Mouse (Mus musculus): ENCODE measurements at regions not wholly inside any gene's neighbourhood (a gene's known extent, or its start where the extent isn't known, plus 50 kb on each side); places are given as distances from the start of the nearest gene placed in this dataset.

- Histone ChIP-seq H3K27me3 (ENCODE audit: control insufficient read depth, insufficient read depth, low read length) (no peaks in the 10 kb centered on the region), H3K4me3 (no peak overlapping the region), H3K79me2 (replicated peaks; ENCODE audit: control insufficient read depth, insufficient read depth, low read length) (no peaks in the 10 kb centered on the region), H3K36me3 (ENCODE audit: control insufficient read depth, insufficient read depth, low read length) (no peaks in the 10 kb centered on the region), H3K4me1 (ENCODE audit: control insufficient read depth, insufficient read depth, low read length) (no peaks in the 10 kb centered on the region), H3K27ac (no peak overlapping the region), H3K9ac (ENCODE audit: low read depth, low read length) (no peak overlapping the region)
- WGBS: 85% methylated on average over 12 of the region's 12 CpGs
- no peak for DNase-seq
- intact Hi-C loops (cut with DNase I): no loop called here
- TF ChIP-seq EP300 (IDR thresholded peaks at IDR 0.05; ENCODE audit: insufficient read depth, low read depth, low read length) (no peak), POLR2A (IDR thresholded peaks at IDR 0.05; ENCODE audit: insufficient read depth, low read depth, low read length) (no peak), CTCF (IDR thresholded peaks at IDR 0.05) (no peak)
Observed at GRCm38 (mm10) chr10:17632959-17633674, 89.9 kb upstream of the Cited2 start.

- WGBS: 79% methylated on average over 5 of the region's 5 CpGs
Observed at GRCm38 (mm10) chr10:17645363-17645762, 77.7 kb upstream of the Cited2 start.

DNA sequence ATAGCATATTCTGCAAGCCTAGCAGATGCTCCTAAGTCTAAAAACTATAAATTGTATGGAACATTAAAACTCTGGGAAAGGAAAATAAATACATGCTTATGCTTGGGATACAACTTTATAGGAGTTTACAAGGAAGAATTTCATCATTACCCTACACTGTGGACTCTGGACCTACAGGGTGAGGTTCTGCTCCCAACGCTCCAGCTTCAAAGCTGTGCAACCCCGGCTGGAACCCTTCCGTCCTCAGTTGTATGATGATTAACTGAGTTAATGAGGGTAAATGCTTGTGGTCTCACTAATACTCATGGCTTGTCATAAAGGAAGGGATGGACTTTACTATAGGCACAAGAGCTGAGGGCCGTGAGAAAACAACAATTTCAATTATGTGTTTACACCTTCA, 76.6 kb upstream of the Cited2 start:
- Histone ChIP-seq H3K4me3 (no peak overlapping the region), H3K9ac (ENCODE audit: low read depth, low read length) (no peak overlapping the region), H3K4me1 (ENCODE audit: control insufficient read depth, insufficient read depth, low read length) (no peaks in the 10 kb centered on the region), H3K27ac (no peak overlapping the region), H3K36me3 (ENCODE audit: control insufficient read depth, insufficient read depth, low read length) (no peaks in the 10 kb centered on the region), H3K79me2 (replicated peaks; ENCODE audit: control insufficient read depth, insufficient read depth, low read length) (no peaks in the 10 kb centered on the region), H3K27me3 (ENCODE audit: control insufficient read depth, insufficient read depth, low read length) (no peaks in the 10 kb centered on the region)
- intact Hi-C loops (cut with DNase I): no loop called here
- DNase-seq: no peak
- 94% methylated on average over 4 of the region's 4 CpGs for WGBS
- TF ChIP-seq POLR2A (IDR thresholded peaks at IDR 0.05; ENCODE audit: insufficient read depth, low read depth, low read length): no peak
- TF ChIP-seq EP300 (IDR thresholded peaks at IDR 0.05; ENCODE audit: insufficient read depth, low read depth, low read length): no peak
- TF ChIP-seq CTCF (IDR thresholded peaks at IDR 0.05): no peak

More at GRCm38 (mm10) chr10:17645363-17645762, 77.7 kb upstream of the Cited2 start:
- intact Hi-C loops (cut with DNase I): no loop called here
- Histone ChIP-seq H3K4me3 (no peak overlapping the region), H3K27me3 (ENCODE audit: control insufficient read depth, insufficient read depth, low read length) (no peaks in the 10 kb centered on the region), H3K36me3 (ENCODE audit: control insufficient read depth, insufficient read depth, low read length) (no peaks in the 10 kb centered on the region), H3K79me2 (replicated peaks; ENCODE audit: control insufficient read depth, insufficient read depth, low read length) (no peaks in the 10 kb centered on the region), H3K27ac (no peak overlapping the region), H3K9ac (ENCODE audit: low read depth, low read length) (no peak overlapping the region), H3K4me1 (ENCODE audit: control insufficient read depth, insufficient read depth, low read length) (no peaks in the 10 kb centered on the region)
- DNase-seq: no peak
- TF ChIP-seq CTCF (IDR thresholded peaks at IDR 0.05): no peak
- no peak for TF ChIP-seq EP300 (IDR thresholded peaks at IDR 0.05; ENCODE audit: insufficient read depth, low read depth, low read length)
- TF ChIP-seq POLR2A (IDR thresholded peaks at IDR 0.05; ENCODE audit: insufficient read depth, low read depth, low read length): no peak

- Histone ChIP-seq H3K4me1 (ENCODE audit: control insufficient read depth, insufficient read depth, low read length) (no peaks in the 10 kb centered on the region), H3K9ac (ENCODE audit: low read depth, low read length) (no peak overlapping the region), H3K4me3 (no peak overlapping the region), H3K27ac (no peak overlapping the region), H3K27me3 (ENCODE audit: control insufficient read depth, insufficient read depth, low read length) (no peaks in the 10 kb centered on the region), H3K36me3 (ENCODE audit: control insufficient read depth, insufficient read depth, low read length) (no peaks in the 10 kb centered on the region), H3K79me2 (replicated peaks; ENCODE audit: control insufficient read depth, insufficient read depth, low read length) (no peaks in the 10 kb centered on the region)
- TF ChIP-seq CTCF (IDR thresholded peaks at IDR 0.05): no peak
- no peak for TF ChIP-seq EP300 (IDR thresholded peaks at IDR 0.05; ENCODE audit: insufficient read depth, low read depth, low read length)
- no peak for TF ChIP-seq POLR2A (IDR thresholded peaks at IDR 0.05; ENCODE audit: insufficient read depth, low read depth, low read length)
- 55% methylated on average over 6 of the region's 6 CpGs for WGBS
- intact Hi-C loops (cut with DNase I): no loop called here
- no peak for DNase-seq
Observed at GRCm38 (mm10) chr10:17648077-17648476, 74.9 kb upstream of the Cited2 start.

GRCm38 (mm10) chr10:17650997-17651750, 71.8 kb upstream of the Cited2 start:
- no peak overlapping the region for H3K9ac ChIP-seq (ENCODE audit: low read depth, low read length)
- intact Hi-C loops (cut with DNase I): no loop called here
- H3K4me1 ChIP-seq (ENCODE audit: control insufficient read depth, insufficient read depth, low read length): no peaks in the 10 kb centered on the region
- H3K79me2 ChIP-seq (replicated peaks; ENCODE audit: control insufficient read depth, insufficient read depth, low read length): no peaks in the 10 kb centered on the region
- H3K36me3 ChIP-seq (ENCODE audit: control insufficient read depth, insufficient read depth, low read length): no peaks in the 10 kb centered on the region
- no peak for TF ChIP-seq EP300 (IDR thresholded peaks at IDR 0.05; ENCODE audit: insufficient read depth, low read depth, low read length)
- TF ChIP-seq CTCF (IDR thresholded peaks at IDR 0.05): no peak
- no peak for TF ChIP-seq POLR2A (IDR thresholded peaks at IDR 0.05; ENCODE audit: insufficient read depth, low read depth, low read length)
- H3K27me3 ChIP-seq (ENCODE audit: control insufficient read depth, insufficient read depth, low read length): no peaks in the 10 kb centered on the region
- H3K27ac ChIP-seq: no peak overlapping the region
- WGBS: 87% methylated on average over 6 of the region's 6 CpGs
- DNase-seq: no peak
- no peak overlapping the region for H3K4me3 ChIP-seq

GRCm38 (mm10) chr10:17653325-17653724, 69.7 kb upstream of the Cited2 start:
- Histone ChIP-seq H3K27ac (no peak overlapping the region), H3K36me3 (ENCODE audit: control insufficient read depth, insufficient read depth, low read length) (no peaks in the 10 kb centered on the region), H3K9ac (ENCODE audit: low read depth, low read length) (no peak overlapping the region), H3K79me2 (replicated peaks; ENCODE audit: control insufficient read depth, insufficient read depth, low read length) (no peaks in the 10 kb centered on the region), H3K4me1 (ENCODE audit: control insufficient read depth, insufficient read depth, low read length) (peaks cover 2% of the 10 kb centered on the region; the same call in 1 of the 2 replicates), H3K27me3 (ENCODE audit: control insufficient read depth, insufficient read depth, low read length) (no peaks in the 10 kb centered on the region), H3K4me3 (no peak overlapping the region)
- DNase-seq: no peak
- no peak for TF ChIP-seq CTCF (IDR thresholded peaks at IDR 0.05)
- TF ChIP-seq POLR2A (IDR thresholded peaks at IDR 0.05; ENCODE audit: insufficient read depth, low read depth, low read length): no peak
- TF ChIP-seq EP300 (IDR thresholded peaks at IDR 0.05; ENCODE audit: insufficient read depth, low read depth, low read length): no peak
- WGBS: 69% methylated on average over 6 of the region's 6 CpGs
- intact Hi-C loops (cut with DNase I): no loop called here

All from heart, adult 2 months (tissue).